Mouse (Mus musculus): ENCODE measurements around the gene Nsun7.

The Nsun7 gene

GRCm38 (mm10) chr5:66280742-66281141 lies 21.0 kb downstream of the Nsun7 start:
- no peak for DNase-seq

- no peak for DNase-seq
Measured at GRCm38 (mm10) chr5:66294106-66294625, 34.5 kb downstream of the Nsun7 start.

GRCm38 (mm10) chr5:66294952-66295351 lies 35.3 kb downstream of the Nsun7 start:
- no peak for DNase-seq

GRCm38 (mm10) chr5:66296116-66296515 lies 36.4 kb downstream of the Nsun7 start:
- DNase-seq: no peak

GRCm38 (mm10) chr5:66298856-66299255 lies 39.2 kb downstream of the Nsun7 start:
- no peak for DNase-seq

- no peak for DNase-seq
Measured at GRCm38 (mm10) chr5:66300576-66300975, 40.9 kb downstream of the Nsun7 start.

- no peak for DNase-seq
Measured at GRCm38 (mm10) chr5:66302085-66302815, 42.6 kb downstream of the Nsun7 start.

GRCm38 (mm10) chr5:66302873-66303272 lies 43.2 kb downstream of the Nsun7 start:
- DNase-seq: no peak

- no peak for DNase-seq
Measured at GRCm38 (mm10) chr5:66304300-66305067, 44.8 kb downstream of the Nsun7 start.

GRCm38 (mm10) chr5:66305511-66305910 lies 45.8 kb downstream of the Nsun7 start:
- no peak for DNase-seq

GRCm38 (mm10) chr5:66310328-66310727 lies 50.6 kb downstream of the Nsun7 start:
- no peak for DNase-seq

GRCm38 (mm10) chr5:66310806-66311205 lies 51.1 kb downstream of the Nsun7 start:
- DNase-seq: no peak

GRCm38 (mm10) chr5:66315791-66316190 lies 56.1 kb downstream of the Nsun7 start:
- DNase-seq: no peak

GRCm38 (mm10) chr5:66319341-66319740 lies 59.6 kb downstream of the Nsun7 start:
- peak; percentile 69 for DNase-seq

- no peak for DNase-seq
Measured at GRCm38 (mm10) chr5:66319827-66320404, 60.2 kb downstream of the Nsun7 start.

GRCm38 (mm10) chr5:66323131-66323530 lies 63.4 kb downstream of the Nsun7 start:
- DNase-seq: no peak

GRCm38 (mm10) chr5:66323603-66324002 lies 63.9 kb downstream of the Nsun7 start:
- DNase-seq: peak; percentile 9

- DNase-seq: no peak
Measured at GRCm38 (mm10) chr5:66326395-66326794, 66.7 kb downstream of the Nsun7 start.

GRCm38 (mm10) chr5:66327949-66328726 lies 68.4 kb downstream of the Nsun7 start:
- DNase-seq: no peak

- DNase-seq: no peak
Measured at GRCm38 (mm10) chr5:66328766-66329165, 69.1 kb downstream of the Nsun7 start.

GRCm38 (mm10) chr5:66330806-66331205 lies 71.1 kb downstream of the Nsun7 start:
- no peak for DNase-seq

- DNase-seq: peak; percentile 30
Measured at GRCm38 (mm10) chr5:66337025-66337968, 77.6 kb downstream of the Nsun7 start.
